Mouse (Mus musculus) stomach, adult 2 months (tissue): Measurements from ENCODE around the gene Cep164. TPM values are rescaled to one million over a fixed set of nuclear protein-coding genes. Genes with fewer than 3 reads are reported as not detected.

Experiments used
- polyA plus RNA-seq: library from polyadenylated mRNA; depleted of rRNA; stranded (reverse); fragments of >200 nt; gene quantifications from 2 replicates; pipeline ENCODE4 v1.2.3, GENCODE M21; 2012; rRNA removed

Gene Cep164
- polyA plus RNA-seq, result 3.8 and 7.7 TPM in 2 replicates

GRCm38 (mm10) chr9:45828291-45828963 lies at the start of gene Cep164:
TSS of gene Cep164 (minus strand) at chr9:45828691.

GRCm38 (mm10) chr9:45838434-45839138 lies 10.1 kb upstream of the Cep164 start, which contains the start of gene Bace1:
TSS of gene Bace1 (plus strand) at chr9:45838580.

Other genes with a start within 250 kb of the Cep164 start
- gene Bace1, start 9.9 kb upstream of the Cep164 start, polyA plus RNA-seq, result 4.6 and 7.5 TPM in 2 replicates
- gene Pcsk7, start 77.8 kb upstream of the Cep164 start, polyA plus RNA-seq, result 19.4 and 24.3 TPM in 2 replicates
- gene Rnf214, start 78.2 kb upstream of the Cep164 start, polyA plus RNA-seq, result 4.1 and 5.1 TPM in 2 replicates
- gene Tagln, start 107.4 kb upstream of the Cep164 start, polyA plus RNA-seq, result 1,224 and 2,118 TPM in 2 replicates
- 173 and 181 TPM in 2 replicates for gene Sidt2, start 126.6 kb upstream of the Cep164 start, polyA plus RNA-seq
- 8.1 and 8.3 TPM in 2 replicates for gene Pafah1b2, start 184.0 kb upstream of the Cep164 start, polyA plus RNA-seq
- 6.3 and 7.7 TPM in 2 replicates for gene Sik3, start 184.1 kb upstream of the Cep164 start, polyA plus RNA-seq